Mouse (Mus musculus) adrenal gland, postnatal 4 days (tissue): ENCODE measurements around the gene Hypk. TPM values are rescaled to one million over a fixed set of nuclear protein-coding genes. Genes with fewer than 3 reads are reported as not detected.

Experiments
- DNase-seq, 2 experiments: peaks; one replicate each; pipeline ENCODE4 v3.0.0; 2021 to 2022; ENCODE audit warnings: low spot score in 2 of 2, mixed read lengths in 2 of 2
- long read RNA-seq, 2 experiments: library from polyadenylated mRNA; stranded (forward); transcript quantifications; one replicate each; pipeline ENCODE4 v2.0.0; 2021
- total RNA-seq, 2 experiments: library from RNA; stranded (reverse); gene quantifications; 2 replicates each; pipeline ENCODE4 v1.2.3; 2021

Hypk gene
- total RNA-seq: 10 to 100 TPM; 35.6 to 40.2 TPM
- long read RNA-seq, experiment 1, transcript Hypk-204 (4 exons, 961 nt): major isoform, 180 of 214 reads
- long read RNA-seq, experiment 1, partial matches to known transcripts: 1 of 214 reads
- long read RNA-seq, experiment 1, other reads (novel, unspliced or antisense): 31 of 214 reads
- long read RNA-seq, experiment 2, transcript Hypk-204 (4 exons, 961 nt): major isoform, 140 of 173 reads
- long read RNA-seq, experiment 2, partial matches to known transcripts: 3 of 173 reads
- long read RNA-seq, experiment 2, other reads (novel, unspliced or antisense): 29 of 173 reads

- no peak for DNase-seq
Observed at GRCm38 (mm10) chr2:121452990-121453389, at the start of gene Hypk. Hypk (plus strand) TSS chr2:121453290.

- no peak for DNase-seq
Observed at GRCm38 (mm10) chr2:121403296-121403695, 49.8 kb upstream of the Hypk start.

GRCm38 (mm10) chr2:121408160-121408559, 44.9 kb upstream of the Hypk start:
- peak in 1 of 2 experiments; percentile 8 for DNase-seq

GRCm38 (mm10) chr2:121412843-121413386, 40.2 kb upstream of the Hypk start:
- DNase-seq: peak; percentile 3 to 4

- peak; percentile 93 for DNase-seq
Observed at GRCm38 (mm10) chr2:121413387-121414042, 39.6 kb upstream of the Hypk start, which contains the start of the genes Pdia3 and Catsper2. Pdia3 (plus strand) TSS chr2:121413775. Catsper2 (minus strand) TSS chr2:121413792.

GRCm38 (mm10) chr2:121414139-121414685, 38.9 kb upstream of the Hypk start:
- no peak for DNase-seq

GRCm38 (mm10) chr2:121415103-121415502, 38.0 kb upstream of the Hypk start:
- no peak for DNase-seq

GRCm38 (mm10) chr2:121415591-121415990, 37.5 kb upstream of the Hypk start:
- DNase-seq: no peak

GRCm38 (mm10) chr2:121416356-121416755, 36.7 kb upstream of the Hypk start:
- DNase-seq: no peak

- DNase-seq: no peak
Observed at GRCm38 (mm10) chr2:121418476-121418875, 34.6 kb upstream of the Hypk start.

- no peak for DNase-seq
Observed at GRCm38 (mm10) chr2:121423166-121423565, 29.9 kb upstream of the Hypk start.

GRCm38 (mm10) chr2:121425890-121426289, 27.2 kb upstream of the Hypk start:
- DNase-seq: no peak

GRCm38 (mm10) chr2:121434854-121435253, 18.2 kb upstream of the Hypk start:
- DNase-seq: no peak

GRCm38 (mm10) chr2:121439746-121440145, 13.3 kb upstream of the Hypk start:
- no peak for DNase-seq

- DNase-seq: no peak
Observed at GRCm38 (mm10) chr2:121440834-121441605, 12.1 kb upstream of the Hypk start.

GRCm38 (mm10) chr2:121441800-121442199, 11.3 kb upstream of the Hypk start:
- no peak for DNase-seq

GRCm38 (mm10) chr2:121442259-121443067, 10.6 kb upstream of the Hypk start:
- DNase-seq: peak in 1 of 2 experiments; percentile 55

GRCm38 (mm10) chr2:121443068-121443349, 10.1 kb upstream of the Hypk start:
- no peak for DNase-seq

GRCm38 (mm10) chr2:121444178-121444577, 8.9 kb upstream of the Hypk start, which contains the start of gene Ell3:
Ell3 (minus strand) TSS chr2:121444278.
- DNase-seq: no peak

GRCm38 (mm10) chr2:121445117-121445516, 8.0 kb upstream of the Hypk start:
- no peak for DNase-seq
